Mouse (Mus musculus) forelimb bud, embryonic 11.5 days (tissue): ENCODE measurements around the gene Trank1.

ENCODE experiments used
- DNase-seq: peaks from one replicate; pipeline ENCODE4 v3.0.0-alpha.2; 2012; ENCODE audit warnings: low read depth, low spot score

Trank1 gene

GRCm38 (mm10) chr9:111381056-111382025 is 69.8 kb downstream of the Trank1 start:
- no peak for DNase-seq

GRCm38 (mm10) chr9:111382469-111382868 is 70.9 kb downstream of the Trank1 start:
- no peak for DNase-seq

GRCm38 (mm10) chr9:111383046-111383445 is 71.5 kb downstream of the Trank1 start:
- no peak for DNase-seq

- peak; percentile 23 for DNase-seq
Observed at GRCm38 (mm10) chr9:111383756-111384155, 72.2 kb downstream of the Trank1 start.

GRCm38 (mm10) chr9:111385526-111386491 is 74.3 kb downstream of the Trank1 start:
- no peak for DNase-seq

GRCm38 (mm10) chr9:111386569-111386968 is 75.0 kb downstream of the Trank1 start:
- DNase-seq = no peak

- no peak for DNase-seq
Observed at GRCm38 (mm10) chr9:111387576-111387975, 76.0 kb downstream of the Trank1 start.

GRCm38 (mm10) chr9:111390016-111390415 is 78.5 kb downstream of the Trank1 start:
- DNase-seq = no peak

- DNase-seq = no peak
Observed at GRCm38 (mm10) chr9:111391036-111391435, 79.5 kb downstream of the Trank1 start.

GRCm38 (mm10) chr9:111391926-111392442 is 80.4 kb downstream of the Trank1 start:
- no peak for DNase-seq

- DNase-seq = no peak
Observed at GRCm38 (mm10) chr9:111395265-111395664, 83.7 kb downstream of the Trank1 start.

GRCm38 (mm10) chr9:111398059-111398458 is 86.5 kb downstream of the Trank1 start:
- DNase-seq = no peak

- DNase-seq = no peak
Observed at GRCm38 (mm10) chr9:111400089-111400488, 88.5 kb downstream of the Trank1 start.

- DNase-seq = no peak
Observed at GRCm38 (mm10) chr9:111403159-111403558, 91.6 kb downstream of the Trank1 start.

- DNase-seq = no peak
Observed at GRCm38 (mm10) chr9:111404346-111405079, 93.0 kb downstream of the Trank1 start.

- no peak for DNase-seq
Observed at GRCm38 (mm10) chr9:111405080-111405428, 93.5 kb downstream of the Trank1 start.

GRCm38 (mm10) chr9:111408012-111408411 is 96.5 kb downstream of the Trank1 start:
- DNase-seq = no peak

- no peak for DNase-seq
Observed at GRCm38 (mm10) chr9:111408427-111408826, 96.9 kb downstream of the Trank1 start.

GRCm38 (mm10) chr9:111412471-111413160 is 101.1 kb downstream of the Trank1 start:
- peak; percentile 40 for DNase-seq

GRCm38 (mm10) chr9:111421862-111422261 is 110.3 kb downstream of the Trank1 start:
- DNase-seq = no peak

- no peak for DNase-seq
Observed at GRCm38 (mm10) chr9:111422567-111422966, 111.0 kb downstream of the Trank1 start.
